Mouse (Mus musculus) cortical plate, adult 2 months (tissue): ENCODE data around the gene Olfr67.

Experiments used
- CTCF ChIP-seq: fragments of 200-500 bp; IDR thresholded peaks from 2 replicates; pipeline ENCODE4 v1.5.1; 2011; ENCODE audit warnings: mild to moderate bottlenecking, control low read depth, low read length; ENCODE audit not compliant: insufficient read depth; ENCODE audit errors: extremely low read depth
- POLR2A ChIP-seq: fragments of 200-500 bp; IDR thresholded peaks from 2 replicates; pipeline ENCODE4 v1.6.1; 2011; ENCODE audit warnings: mild to moderate bottlenecking, low read length, control low read depth; ENCODE audit not compliant: insufficient read depth; ENCODE audit errors: extremely low read depth

- no peak for TF ChIP-seq CTCF
- TF ChIP-seq POLR2A, result no peak
Observed at GRCm38 (mm10) chr7:103825536-103826254, 34.1 kb upstream of the Olfr67 start.
